8 mouse cellular contexts compared by ENCODE assay signal in the genomic region with DNA sequence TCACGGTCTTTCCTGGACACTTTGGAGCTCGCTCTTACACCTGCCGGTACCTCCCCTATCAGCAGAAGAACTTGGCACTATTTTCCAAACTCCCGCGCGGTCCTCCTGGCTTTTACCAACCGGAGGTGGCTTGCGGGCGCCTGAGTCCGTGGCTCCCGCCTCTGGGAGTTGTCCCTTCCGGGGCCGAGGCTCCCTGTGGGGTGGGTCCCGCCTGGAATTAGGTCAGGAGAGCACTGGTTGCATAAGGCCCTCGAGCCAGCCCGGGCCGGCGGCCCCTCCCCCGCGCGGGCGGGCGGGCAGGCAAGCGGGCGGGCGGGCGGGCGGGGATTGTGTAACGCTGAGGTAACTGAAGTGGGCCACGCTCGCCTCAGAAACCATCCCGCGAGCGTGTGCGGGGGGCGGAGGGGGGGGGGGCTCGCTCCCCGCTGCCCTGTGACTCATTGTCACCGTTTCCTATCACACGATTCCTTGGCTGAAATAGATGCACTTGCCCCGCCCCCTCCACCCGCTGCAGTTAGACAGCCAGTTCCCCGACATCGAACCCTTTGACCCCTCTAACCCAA. TPM values are rescaled to one million over a fixed set of nuclear protein-coding genes. Genes with fewer than 3 reads are reported as not detected.
DNase-seq lines count a peak whose midpoint lies in the region; ATAC-seq and TF ChIP-seq lines count a peak whose summit lies in the region.

No protein-coding gene starts in this region.

- H3K36me3 ChIP-seq in ES-E14 (ENCODE audit: control insufficient read depth, insufficient read depth, low read length, poor library complexity, severe bottlenecking) (no peaks in the 10 kb centered on the region), macrophage (ENCODE audit: inconsistent target) (no peaks in the 10 kb centered on the region; the same call in 1 of the 2 replicates)
- H3K36me3 ChIP-seq in forebrain, postnatal 0 days (ENCODE audit: insufficient read depth) = no peaks in the 10 kb centered on the region
- H3K36me3 ChIP-seq in hindbrain, embryonic 12.5 days = no peaks in the 10 kb centered on the region

- peak overlapping the region; percentile 76 for H3K4me2 ChIP-seq in forebrain, postnatal 0 days (ENCODE audit: low read depth)
- peak overlapping the region; percentile 82 for H3K4me2 ChIP-seq in hindbrain, embryonic 12.5 days (replicated peaks)

- H3K4me1 ChIP-seq in ES-E14 (ENCODE audit: control insufficient read depth in 2 of 2, insufficient read depth in 2 of 2, low read length in 2 of 2, poor library complexity in 1 of 2) = peaks cover 0 to 3% of the 10 kb centered on the region in 2 experiments; a peak in 1 of 4 replicates
- no peaks in the 10 kb centered on the region for H3K4me1 ChIP-seq in forebrain, postnatal 0 days (ENCODE audit: insufficient read depth)
- H3K4me1 ChIP-seq in hindbrain, embryonic 12.5 days = no peaks in the 10 kb centered on the region

- H3K79me2 ChIP-seq in macrophage (ENCODE audit: inconsistent target) = peaks cover 52% of the 10 kb centered on the region

- H3K9ac ChIP-seq in ES-E14 (ENCODE audit: insufficient read depth, low read depth, low read length, poor library complexity, severe bottlenecking) = no peak overlapping the region
- no peak overlapping the region; the same call in 1 of the 2 replicates for H3K9ac ChIP-seq in forebrain, postnatal 0 days
- peak overlapping the region; percentile 27; the same call in 1 of the 2 replicates for H3K9ac ChIP-seq in hindbrain, embryonic 12.5 days

- 25% methylated on average over 21 of the region's 44 CpGs for WGBS in forebrain, postnatal 0 days
- WGBS in hindbrain, embryonic 12.5 days = 23% methylated on average over 40 of the region's 44 CpGs
- 24% methylated on average over 17 of the region's 44 CpGs for WGBS in macrophage (ENCODE audit: missing documents)

- no peaks in the 10 kb centered on the region for H3K9me3 ChIP-seq in ES-E14 (ENCODE audit: control insufficient read depth, insufficient read depth, low read depth, low read length)
- no peaks in the 10 kb centered on the region for H3K9me3 ChIP-seq in forebrain, postnatal 0 days (ENCODE audit: low read length)
- no peaks in the 10 kb centered on the region for H3K9me3 ChIP-seq in hindbrain, embryonic 12.5 days (replicated peaks)

- ATAC-seq in forebrain, postnatal 0 days = peak; percentile 19; the same call in 1 of the 2 replicates
- ATAC-seq in hindbrain, embryonic 12.5 days (ENCODE audit: low FRiP score) = 0 out of 2 replicates have a peak, but pooled peaks have one; percentile 30

- in situ Hi-C loops in ES-E14 (cut with MboI; ENCODE audit: low sequenced_read_pairs in 2 of 2, unreplicated experiment in 2 of 2) = no loop called here

- TF ChIP-seq CTCF in forebrain, postnatal 0 days (IDR thresholded peaks at IDR 0.05; ENCODE audit: low read depth) = no peak
- TF ChIP-seq CTCF in left cerebral cortex, adult 2 months (IDR thresholded peaks at IDR 0.05) = no peak

- peak; percentile 8 for DNase-seq in ES-E14 (ENCODE audit: low read depth, low spot score)
- DNase-seq in cerebellum, adult 11 months = peak; percentile 61
- no peak for DNase-seq in forebrain, postnatal 0 days
- peak; percentile 24 to 35 for DNase-seq in left cerebral cortex, adult 2 months (ENCODE audit: extremely low spot score in 1 of 2, low spot score in 2 of 2)
- peak; percentile 15 to 18 for DNase-seq in right cerebral cortex, adult 2 months (ENCODE audit: low spot score in 2 of 2)
- no peak for DNase-seq in T-cell, adult 2 months (ENCODE audit: low spot score)

- peak overlapping the region; percentile 69 to 70 for H3K4me3 ChIP-seq in ES-E14 (ENCODE audit: insufficient read depth in 1 of 2, low read depth in 1 of 2, low read length in 2 of 2, poor library complexity in 1 of 2, severe bottlenecking in 1 of 2)
- H3K4me3 ChIP-seq in forebrain, postnatal 0 days (ENCODE audit: low read depth, low read length) = peak overlapping the region; percentile 41
- peak overlapping the region; percentile 43 for H3K4me3 ChIP-seq in hindbrain, embryonic 12.5 days
- H3K4me3 ChIP-seq in left cerebral cortex, adult 2 months = peak overlapping the region; percentile 55
- H3K4me3 ChIP-seq in macrophage (ENCODE audit: inconsistent target) = peak overlapping the region; percentile 47

- intact Hi-C loops in left cerebral cortex, adult 2 months (cut with DNase I) = loop anchor here (5.0 kb wide), 1 partner anchor 62 kb away; no protein-coding TSS in a partner anchor

- H3K27ac ChIP-seq in ES-E14 (ENCODE audit: insufficient read depth, low read depth, low read length, poor library complexity, severe bottlenecking) (no peak overlapping the region), macrophage (peak overlapping the region; percentile 82)
- no peak overlapping the region for H3K27ac ChIP-seq in forebrain, postnatal 0 days (ENCODE audit: low read depth, low read length)
- H3K27ac ChIP-seq in hindbrain, embryonic 12.5 days = no peak overlapping the region
- no peak overlapping the region for H3K27ac ChIP-seq in left cerebral cortex, adult 2 months

- no peaks in the 10 kb centered on the region for H3K27me3 ChIP-seq in forebrain, postnatal 0 days (ENCODE audit: insufficient read depth, low read length)
- H3K27me3 ChIP-seq in hindbrain, embryonic 12.5 days = peaks cover 21% of the 10 kb centered on the region

TF ChIP-seq in ES-E14, 5 proteins besides CTCF, POLR2A, EP300 and RAD21:
- TF ChIP-seq HCFC1 (IDR thresholded peaks at IDR 0.05; ENCODE audit: borderline replicate concordance, insufficient read depth, low read length) = no peak
- TF ChIP-seq ZNF384 (IDR thresholded peaks at IDR 0.05; ENCODE audit: low read depth, low read length) = no peak
- no peak for TF ChIP-seq CHD2 (IDR thresholded peaks at IDR 0.05; ENCODE audit: low read depth, low read length)
- no peak for TF ChIP-seq ZC3H11A (IDR thresholded peaks at IDR 0.05; ENCODE audit: borderline replicate concordance, low read depth, low read length)
- no peak for TF ChIP-seq MAFK (IDR thresholded peaks at IDR 0.05; ENCODE audit: insufficient read depth, low read depth, low read length)

RNA-seq across cellular contexts. Expression of gene Lonrf3, which starts 1.8 kb away (rescaled TPM):
- 5.3 and 7.0 TPM in 2 replicates for total RNA-seq in ES-E14 (2012; rRNA removed)
- 6.2 and 11.3 TPM in 2 replicates for total RNA-seq in forebrain, postnatal 0 days (2014; rRNA removed)
- polyA plus RNA-seq in forebrain, postnatal 0 days (2015; fragmentation: Nextera tagmentation; extraction: Ambion mirVana) = 0.36 and 0.64 TPM in 2 replicates
- 0.79 and 1.1 TPM in 2 replicates for polyA plus RNA-seq in hindbrain, embryonic 12.5 days (2016; fragmentation: Nextera tagmentation; extraction: Ambion mirVana)
- total RNA-seq in left cerebral cortex, adult 2 months (2021) = 10 to 100 TPM; 15.8 to 20.4 TPM
- 100 to 1,000 TPM in 9 of 26 experiments, 10 to 100 TPM in 16, 1 to 10 TPM in 1; 5.8 to 175 (median 68.3) TPM for total RNA-seq in macrophage (2018; cell fraction: chromatin; rRNA removed)
- total RNA-seq in macrophage (2018; cell fraction: cytosol; rRNA removed) = 10 to 100 TPM; 19.5 to 65.0 (median 32.6) TPM
- 100 to 1,000 TPM in 5 of 26 experiments, 10 to 100 TPM in 21; 25.3 to 135 (median 55.4) TPM for total RNA-seq in macrophage (2018; cell fraction: nucleus; rRNA removed)
- polyA plus RNA-seq in macrophage (2018) = 11.8 to 40.5 TPM (median 16.3 TPM) in 3 replicates

Comparison
In these comparisons a context has a peak if more than half of its experiments do, and no peak if none do; other contexts are left out.
1. DNase-seq: peak in ES-E14 (single experiment), cerebellum, adult 11 months (single experiment), left cerebral cortex, adult 2 months (2 of 2) and right cerebral cortex, adult 2 months (2 of 2); none in forebrain, postnatal 0 days (single experiment) and T-cell, adult 2 months (single experiment).
2. Peak in every context shown above with its lines, with median percentiles within 50 percentile points of each other: H3K4me3 ChIP-seq.